Mouse (Mus musculus) midbrain, embryonic 12.5 days (tissue): ENCODE data around the gene Swi5. TPM values are rescaled to one million over a fixed set of nuclear protein-coding genes. Genes with fewer than 3 reads are reported as not detected.

ENCODE experiments used
- ATAC-seq: fragments of 200-750 bp; cut with Nextera tagmentation; 2 replicates; pipeline ENCODE4 v1.8.0; 2017; ENCODE audit warnings: low read depth, moderate TSS enrichment, moderate library complexity; ENCODE audit not compliant: low FRiP score
- H3K27ac ChIP-seq: fragments of 300-500 bp; sonication (generic); replicated peaks from 2 replicates; pipeline ENCODE4 v1.5.1; 2016; ENCODE audit warnings: mild to moderate bottlenecking
- H3K27me3 ChIP-seq: fragments of 300-500 bp; sonication (generic); 2 replicates; pipeline ENCODE4 v1.6.1; 2016; ENCODE audit warnings: mild to moderate bottlenecking
- H3K36me3 ChIP-seq: fragments of 300-500 bp; sonication (generic); 2 replicates; pipeline ENCODE4 v1.6.1; 2016
- H3K4me1 ChIP-seq: fragments of 300-500 bp; sonication (generic); 2 replicates; pipeline ENCODE4 v1.6.1; 2016
- H3K4me2 ChIP-seq: fragments of 300-500 bp; sonication (generic); replicated peaks from 2 replicates; pipeline ENCODE4 v1.6.1; 2016; ENCODE audit warnings: mild to moderate bottlenecking, moderate library complexity
- H3K4me3 ChIP-seq: fragments of 300-500 bp; sonication (generic); 2 replicates; pipeline ENCODE4 v1.5.1; 2016; ENCODE audit warnings: mild to moderate bottlenecking
- H3K9ac ChIP-seq: fragments of 300-500 bp; sonication (generic); replicated peaks from 2 replicates; pipeline ENCODE4 v1.6.1; 2016; ENCODE audit warnings: mild to moderate bottlenecking, moderate library complexity
- H3K9me3 ChIP-seq: fragments of 300-500 bp; sonication (generic); 2 replicates; pipeline ENCODE4 v1.6.1; 2016; ENCODE audit warnings: mild to moderate bottlenecking
- WGBS: fragments of 180-500 bp; shearing (Covaris S2); methylation state at CpG from one replicate; pipeline ENCODE4 v1.1.7; 2016; 5-methylcytosine and 5-hydroxymethylcytosine counted together
- microRNA-seq: library from miRNA; unstranded; fragments of <30 nt; microRNA quantifications from one replicate; pipeline ENCODE4, GENCODE M21; 2017
- polyA plus RNA-seq: library from polyadenylated mRNA; unstranded; fragments of >200 nt; fragmentation: Nextera tagmentation; extraction: Ambion mirVana; gene quantifications from 2 replicates; pipeline ENCODE4 v1.2.1, GENCODE M21; 2016

Swi5 gene
- polyA plus RNA-seq, 1 experiment from 2014 or later = 368 TPM

DNA sequence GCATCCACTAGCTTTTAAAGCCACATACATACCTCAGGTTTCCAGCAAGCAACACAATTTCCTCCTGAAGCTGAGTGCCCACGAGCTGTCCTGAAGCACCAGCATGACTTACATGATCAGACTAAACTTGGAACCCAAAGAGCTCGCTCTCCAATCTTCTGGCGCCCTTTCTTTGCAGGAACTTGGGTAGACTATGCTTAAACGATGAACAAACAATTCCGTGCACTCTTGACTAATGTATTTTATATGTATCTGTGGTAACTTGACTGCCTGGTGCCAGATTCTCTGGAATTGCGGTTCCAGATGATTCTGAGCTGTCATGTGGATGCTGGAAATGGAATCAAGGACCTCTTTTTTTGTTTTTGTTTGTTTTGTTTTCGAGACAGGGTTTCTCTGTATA is 52.4 kb downstream of the Swi5 start:
- Histone ChIP-seq H3K4me1 (peaks cover 24% of the 10 kb centered on the region), H3K9me3 (no peaks in the 10 kb centered on the region), H3K4me3 (peak overlapping the region; percentile 70), H3K4me2 (peak overlapping the region; percentile 85), H3K27me3 (no peaks in the 10 kb centered on the region), H3K9ac (peak overlapping the region; percentile 72), H3K27ac (peak overlapping the region; percentile 86; the same call in 1 of the 2 replicates), H3K36me3 (peaks cover 37% of the 10 kb centered on the region)
- WGBS = 42% methylated on average over 7 of the region's 7 CpGs
- no peak for ATAC-seq

Small RNAs within 50 kb of the gene (microRNA-seq; reads per million reads assigned to microRNA genes)
- 0.70 reads per million for gene Gm23363
- 374 reads per million, percentile 67 among the genes with 10 or more reads in this experiment for gene Mir199b

Other genes starting within 250 kb of the Swi5 start
- gene Fam78a, start 203.2 kb downstream of the Swi5 start, polyA plus RNA-seq = 0.79 and 0.97 TPM in 2 replicates
- 8.4 and 9.9 TPM in 2 replicates for gene Plpp7, start 192.5 kb downstream of the Swi5 start, polyA plus RNA-seq
- gene Prrc2b, start 137.0 kb downstream of the Swi5 start, polyA plus RNA-seq = 99.1 and 121 TPM in 2 replicates
- 28.5 and 31.4 TPM in 2 replicates for gene Pomt1, start 51.5 kb downstream of the Swi5 start, polyA plus RNA-seq
- 74.4 and 79.6 TPM in 2 replicates for gene Uck1, start 27.9 kb downstream of the Swi5 start, polyA plus RNA-seq
- gene Golga2, start 691 bp downstream of the Swi5 start, polyA plus RNA-seq = 28.0 and 28.2 TPM in 2 replicates
- 61.5 TPM in 2 replicates for gene Ciz1, start 64.3 kb upstream of the Swi5 start, polyA plus RNA-seq
- gene Dnm1, start 65.3 kb upstream of the Swi5 start, polyA plus RNA-seq = 26.3 and 30.5 TPM in 2 replicates
- gene 1110008P14Rik, start 93.9 kb upstream of the Swi5 start, polyA plus RNA-seq = 57.5 and 61.1 TPM in 2 replicates
- 0.60 TPM in 2 replicates for gene Lcn2, start 100.2 kb upstream of the Swi5 start, polyA plus RNA-seq
- gene Ptges2, start 107.8 kb upstream of the Swi5 start, polyA plus RNA-seq = 27.2 and 28.6 TPM in 2 replicates
- gene Naif1, start 162.4 kb upstream of the Swi5 start, polyA plus RNA-seq = 5.2 and 6.4 TPM in 2 replicates
- 40.0 TPM in 2 replicates for gene Slc25a25, start 163.4 kb upstream of the Swi5 start, polyA plus RNA-seq
- gene Fam102a, start 247.3 kb upstream of the Swi5 start, polyA plus RNA-seq = 9.4 and 10.1 TPM in 2 replicates